Mouse (Mus musculus): ENCODE measurements around the gene Gm3415.
"Not testable (repeated sequence)": the region's sequence is repeated elsewhere in the genome, so short reads cannot be mapped to it uniquely, and the experiment has no call there.

DNA sequence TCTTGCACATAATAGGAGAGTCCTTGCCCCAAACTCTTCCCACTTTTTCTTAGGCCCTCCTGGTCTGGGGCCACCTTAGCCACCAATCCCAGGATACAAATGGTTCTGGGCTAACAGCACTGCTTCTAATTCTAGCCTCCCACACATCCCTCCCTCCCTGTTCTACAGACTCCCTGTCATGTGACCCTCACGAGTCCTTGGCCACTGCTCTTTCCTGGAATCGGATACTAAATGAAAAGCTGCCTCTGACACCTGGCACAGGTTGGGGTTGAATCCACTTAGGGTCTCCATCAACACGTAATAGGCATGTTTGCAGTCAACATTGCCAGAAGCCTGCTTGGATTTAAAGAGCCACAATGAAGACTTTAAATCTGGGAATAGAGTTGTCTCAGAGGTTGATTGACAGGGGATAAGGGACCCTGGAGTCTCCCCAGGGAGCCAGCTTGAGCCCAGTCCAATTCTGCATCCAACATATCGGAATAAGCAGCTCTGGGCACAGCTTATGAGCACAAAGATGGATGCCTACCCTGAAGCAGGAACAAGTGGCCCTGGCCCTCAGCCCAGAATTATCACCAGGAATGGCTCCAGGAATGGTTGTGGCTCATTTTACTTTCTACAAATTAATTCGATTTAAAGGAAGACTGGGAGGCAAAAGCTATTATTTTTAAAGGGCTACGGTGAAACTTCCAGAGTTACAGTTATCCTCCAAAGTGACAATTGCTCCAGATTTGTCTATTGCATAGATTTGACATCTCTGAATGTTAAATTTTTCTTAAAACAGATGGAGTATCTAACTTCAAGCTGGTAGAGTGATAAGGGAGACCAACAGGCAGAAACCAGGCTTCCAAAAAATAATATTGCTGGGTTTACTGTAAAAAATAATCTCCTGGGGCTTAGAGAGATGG is 16.1 kb downstream of the Gm3415 start:
- TF ChIP-seq CTCF (IDR thresholded peaks at IDR 0.05; ENCODE audit: control insufficient read depth, insufficient read depth, insufficient read length); USF1 (IDR thresholded peaks at IDR 0.05; ENCODE audit: low read depth): not testable (repeated sequence)
